Mouse (Mus musculus) heart, postnatal 36 days (tissue): ENCODE data around the gene Ccndbp1. TPM values are rescaled to one million over a fixed set of nuclear protein-coding genes. Genes with fewer than 3 reads are reported as not detected.
"Not testable (repeated sequence)": the region's sequence is repeated elsewhere in the genome, so short reads cannot be mapped to it uniquely, and the experiment has no call there.

Source experiments
- DNase-seq, 2 experiments: peaks; one replicate each; pipeline ENCODE4 v3.0.0; 2021 to 2022
- intact Hi-C: fragments of 180-260 bp; cut with DNase I; formaldehyde crosslinking; loops from one replicate; pipeline ENCODE4 v1.15.1; 2025
- total RNA-seq, 2 experiments: library from RNA; stranded (reverse); gene quantifications; 2 replicates each; pipeline ENCODE4 v1.2.3; 2021

Gene Ccndbp1
- total RNA-seq = 10 to 100 TPM; 29.9 to 33.8 TPM

- peak; percentile 90 for DNase-seq
- intact Hi-C loops = loop anchor here (2.0 kb wide), 1 partner anchor 37 kb away; the partner anchor contains the start of gene Ubr1
Observed at GRCm38 (mm10) chr2:121007925-121008663, at the start of gene Ccndbp1. TSS of gene Ccndbp1 (plus strand) at chr2:121008403.

DNA sequence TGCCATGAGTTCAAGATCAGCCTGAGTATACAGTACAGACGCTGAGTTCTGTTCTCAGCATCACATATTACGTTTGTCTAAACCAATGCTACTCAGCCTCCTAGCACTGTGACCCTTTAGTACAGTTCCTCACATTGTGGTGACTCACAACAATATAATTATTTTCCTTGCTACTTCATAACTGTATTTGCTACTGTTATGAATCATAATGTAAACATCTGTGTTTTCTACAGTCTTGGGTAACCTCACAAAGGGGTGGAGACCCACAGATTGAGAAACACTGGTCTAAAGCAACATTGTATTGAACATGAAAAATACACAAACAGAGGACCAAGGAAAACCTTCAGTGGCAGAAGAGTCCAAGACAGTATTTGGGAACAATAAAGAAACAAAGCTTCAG, 48.8 kb upstream of the Ccndbp1 start:
- no peak for DNase-seq
- intact Hi-C loops = no loop called here

DNA sequence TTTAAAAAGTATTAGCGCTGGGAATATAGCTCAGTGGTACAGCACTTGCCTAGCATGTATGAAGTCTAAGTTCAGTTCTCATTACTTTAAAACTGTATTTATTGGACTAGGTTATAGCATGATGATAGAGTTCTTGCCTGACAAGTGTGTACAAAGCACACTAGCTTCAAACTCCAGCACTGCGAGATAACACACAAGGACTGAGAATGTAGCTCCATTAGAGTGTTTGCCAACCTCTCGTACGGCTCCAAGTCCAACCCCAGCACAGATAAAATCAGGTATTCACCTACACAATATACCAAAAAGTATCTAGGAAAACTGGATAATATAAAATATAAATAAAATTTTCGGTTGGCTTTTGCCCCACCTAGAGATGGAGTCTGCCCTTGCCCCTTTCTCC, 48.4 kb upstream of the Ccndbp1 start:
- DNase-seq = no peak
- intact Hi-C loops = no loop called here

- no peak for DNase-seq
- intact Hi-C loops = no loop called here
Observed at GRCm38 (mm10) chr2:120960261-120960660, 47.9 kb upstream of the Ccndbp1 start.

GRCm38 (mm10) chr2:120963110-120963509, 45.1 kb upstream of the Ccndbp1 start:
- DNase-seq = no peak
- intact Hi-C loops = no loop called here

GRCm38 (mm10) chr2:120965486-120965885, 42.7 kb upstream of the Ccndbp1 start:
- no peak for DNase-seq
- intact Hi-C loops = no loop called here

DNA sequence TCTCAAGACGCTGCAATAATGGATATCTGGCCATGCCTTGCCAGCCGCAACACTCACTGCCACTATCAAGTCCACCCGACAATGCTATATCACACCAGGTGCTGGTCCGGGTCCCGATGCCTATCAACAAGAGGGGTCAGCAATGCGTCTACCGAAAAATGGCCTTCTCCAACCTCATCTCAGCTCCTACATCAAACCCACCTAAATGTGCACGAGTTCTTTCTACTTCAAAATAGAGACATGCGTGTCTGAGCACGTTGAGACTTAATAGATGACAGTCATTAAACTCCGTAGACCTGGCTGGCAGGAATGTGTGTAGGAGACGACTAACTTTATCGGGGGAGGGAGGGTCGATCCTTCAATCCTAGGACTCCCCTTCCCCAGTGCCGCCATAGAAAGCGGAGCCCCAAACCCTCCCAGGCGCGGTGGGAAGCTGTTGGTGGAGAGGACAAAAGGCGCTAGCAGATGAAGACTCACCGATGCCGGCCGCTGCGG, 38.1 kb upstream of the Ccndbp1 start:
- intact Hi-C loops = loop anchor here (2.0 kb wide), 1 partner anchor 39 kb away; the partner anchor contains the start of gene Ccndbp1
- DNase-seq = peak in 1 of 2 experiments; percentile 6

DNA sequence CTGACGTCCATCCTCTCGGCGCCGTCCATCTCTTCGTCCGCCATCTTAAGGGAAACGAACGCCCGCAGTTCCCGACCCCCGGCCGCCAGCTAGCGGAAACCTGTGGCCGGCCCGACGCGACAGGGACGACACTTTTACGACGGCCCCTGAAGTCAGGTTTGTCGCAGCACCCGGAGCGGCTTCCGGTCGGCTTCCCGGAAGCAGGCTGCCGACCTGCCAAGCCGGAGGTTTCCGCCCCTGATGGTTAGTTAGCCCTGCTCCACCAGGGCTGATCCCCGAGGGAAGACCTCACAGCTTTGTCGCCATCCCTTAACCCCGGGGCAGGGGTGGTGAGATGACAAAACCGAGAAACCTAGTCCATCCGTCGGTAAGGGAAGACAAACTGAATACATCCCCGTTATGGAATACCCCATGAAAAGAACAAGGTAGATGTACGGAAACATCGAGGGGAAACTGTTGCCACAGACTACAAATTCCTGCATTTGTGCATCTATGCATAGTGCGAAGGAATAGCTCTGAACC, 37.6 kb upstream of the Ccndbp1 start, which contains the start of gene Ubr1:
Gene Ubr1, minus strand, starts transcription at position 157 of the 522 bp plus-strand sequence.
- intact Hi-C loops = loop anchor here (2.0 kb wide), 1 partner anchor 38 kb away; the partner anchor contains the start of gene Ccndbp1
- DNase-seq = peak; percentile 84 to 87

DNA sequence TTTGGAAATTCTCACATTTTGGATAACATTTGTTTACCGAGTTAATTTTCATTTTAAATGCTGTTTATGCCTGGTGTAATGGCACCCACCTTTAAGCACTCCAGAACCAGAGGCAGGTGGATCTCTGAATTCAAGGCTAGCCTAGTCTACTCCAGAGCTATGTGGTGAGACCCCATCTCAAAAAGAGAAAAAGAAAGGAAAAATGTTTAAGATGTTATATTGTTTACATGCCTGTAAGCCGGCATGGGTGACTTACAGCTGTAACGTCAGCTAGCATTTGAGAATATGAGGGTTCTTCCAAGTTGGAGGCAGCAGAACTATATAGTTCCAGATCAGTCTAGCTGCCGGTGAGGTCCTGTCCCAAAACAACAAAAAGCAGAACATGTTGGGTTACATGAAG, 36.4 kb upstream of the Ccndbp1 start:
- intact Hi-C loops = loop anchor here (2.0 kb wide), 1 partner anchor 37 kb away; the partner anchor contains the start of gene Ccndbp1
- DNase-seq = no peak

GRCm38 (mm10) chr2:120972257-120972656, 35.9 kb upstream of the Ccndbp1 start:
- intact Hi-C loops, DNase-seq: not testable (repeated sequence)

- DNase-seq = no peak
- intact Hi-C loops = no loop called here
Observed at GRCm38 (mm10) chr2:120972964-120973363, 35.2 kb upstream of the Ccndbp1 start.

- intact Hi-C loops = loop anchor here (5.0 kb wide), 1 partner anchor 126 kb away; no protein-coding TSS in a partner anchor
- DNase-seq = no peak
Observed at GRCm38 (mm10) chr2:120976308-120976707, 31.9 kb upstream of the Ccndbp1 start.

GRCm38 (mm10) chr2:120976990-120977925, 30.9 kb upstream of the Ccndbp1 start, which contains the start of gene Tmem62:
TSS of gene Tmem62 (plus strand) at chr2:120977017.
- intact Hi-C loops = loop anchor here (5.0 kb wide), 1 partner anchor 125 kb away; no protein-coding TSS in a partner anchor
- DNase-seq = peak; percentile 70 to 83

DNA sequence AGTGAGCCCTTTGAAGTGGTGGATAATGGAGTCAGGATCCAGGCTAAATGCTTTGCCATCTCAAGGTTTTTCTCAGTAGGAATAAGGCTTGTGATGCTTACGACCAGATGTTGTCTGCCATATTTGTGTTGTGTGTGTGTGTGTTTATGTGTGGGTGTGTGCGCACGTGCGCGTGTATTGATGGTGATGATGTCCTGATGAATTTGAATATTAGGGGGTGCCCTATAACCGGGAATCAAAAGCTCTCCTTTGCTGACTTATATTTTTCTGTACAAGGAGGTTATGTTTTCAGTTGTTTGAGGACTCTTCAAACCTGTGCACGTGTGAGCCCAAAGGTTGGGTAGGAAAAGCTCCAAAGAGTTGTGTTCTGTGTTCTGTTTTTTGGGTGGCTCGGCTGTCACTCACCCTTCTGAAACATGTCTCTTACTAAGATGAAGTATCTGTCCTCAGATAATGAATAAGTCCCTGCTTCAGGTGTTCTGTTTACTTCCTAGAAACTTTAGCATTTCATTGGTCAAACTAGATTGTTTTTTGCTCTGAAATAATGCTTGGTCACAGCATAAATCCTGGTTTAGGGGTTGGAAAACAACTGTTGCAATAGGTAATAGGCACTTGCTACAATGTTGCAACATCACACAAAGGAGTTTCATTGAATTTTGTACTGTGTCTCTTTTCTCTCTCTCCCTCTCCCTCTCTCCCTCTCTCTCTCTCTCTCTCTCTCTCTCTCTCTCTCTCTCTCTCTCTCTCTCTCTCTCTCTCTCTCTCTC, 30.1 kb upstream of the Ccndbp1 start:
- intact Hi-C loops = loop anchor here (5.0 kb wide), 1 partner anchor 124 kb away; no protein-coding TSS in a partner anchor
- no peak for DNase-seq

- intact Hi-C loops = loop anchor here (5.0 kb wide), 1 partner anchor 124 kb away; no protein-coding TSS in a partner anchor
- DNase-seq = no peak
Observed at GRCm38 (mm10) chr2:120978693-120979037, 29.5 kb upstream of the Ccndbp1 start.

DNA sequence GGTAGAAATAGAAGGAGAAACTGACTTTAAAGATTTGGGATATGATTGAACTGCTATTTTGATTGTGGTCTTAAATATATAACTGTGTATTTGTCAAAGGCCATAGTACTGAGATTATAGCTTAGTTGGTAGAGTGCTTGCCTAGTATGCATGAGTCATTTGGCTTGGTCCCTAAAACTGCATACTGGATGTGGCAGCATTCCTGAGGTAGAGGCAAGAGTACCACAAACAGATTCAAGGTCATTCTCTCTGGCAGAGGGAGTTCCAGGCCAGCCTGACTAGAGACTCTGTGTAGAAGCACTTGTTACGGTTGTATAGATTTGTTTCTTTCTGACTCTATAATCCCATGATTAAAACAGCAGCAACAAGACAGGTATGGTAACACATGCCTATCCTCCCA, 28.4 kb upstream of the Ccndbp1 start:
- DNase-seq = no peak
- intact Hi-C loops = loop anchor here (5.0 kb wide), 1 partner anchor 122 kb away; no protein-coding TSS in a partner anchor

DNA sequence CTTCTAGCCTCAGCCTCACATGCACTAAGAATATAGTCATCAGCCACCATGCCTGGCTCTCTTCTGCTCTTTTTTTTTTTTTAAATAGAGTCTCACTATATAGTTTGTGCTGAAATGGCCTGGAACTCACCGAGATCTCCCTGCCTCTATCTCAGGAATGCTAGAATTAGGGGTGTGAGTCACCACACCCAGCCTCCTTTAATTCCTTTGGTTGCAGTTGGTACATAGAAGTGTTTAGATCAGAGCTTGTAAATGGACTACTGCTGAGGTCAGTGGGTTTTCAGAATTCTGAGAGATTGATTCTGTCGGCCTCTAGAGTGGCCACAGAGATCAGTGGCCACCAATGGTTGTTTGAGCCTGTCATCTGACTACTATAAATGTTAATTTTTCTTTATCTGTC, 27.3 kb upstream of the Ccndbp1 start:
- intact Hi-C loops = no loop called here
- DNase-seq = no peak

GRCm38 (mm10) chr2:120983611-120984010, 24.6 kb upstream of the Ccndbp1 start:
- intact Hi-C loops = no loop called here
- DNase-seq = no peak

- intact Hi-C loops = no loop called here
- no peak for DNase-seq
Observed at GRCm38 (mm10) chr2:120985241-120985640, 23.0 kb upstream of the Ccndbp1 start.

GRCm38 (mm10) chr2:120991196-120991595, 17.0 kb upstream of the Ccndbp1 start:
- DNase-seq = no peak
- intact Hi-C loops = no loop called here
